Mouse (Mus musculus): ENCODE measurements around the gene Lemd2. TPM values are rescaled to one million over a fixed set of nuclear protein-coding genes. Genes with fewer than 3 reads are reported as not detected.

The Lemd2 gene
- total RNA-seq, 2 experiments from 2014 or later = 28.0 to 30.5 TPM

DNA sequence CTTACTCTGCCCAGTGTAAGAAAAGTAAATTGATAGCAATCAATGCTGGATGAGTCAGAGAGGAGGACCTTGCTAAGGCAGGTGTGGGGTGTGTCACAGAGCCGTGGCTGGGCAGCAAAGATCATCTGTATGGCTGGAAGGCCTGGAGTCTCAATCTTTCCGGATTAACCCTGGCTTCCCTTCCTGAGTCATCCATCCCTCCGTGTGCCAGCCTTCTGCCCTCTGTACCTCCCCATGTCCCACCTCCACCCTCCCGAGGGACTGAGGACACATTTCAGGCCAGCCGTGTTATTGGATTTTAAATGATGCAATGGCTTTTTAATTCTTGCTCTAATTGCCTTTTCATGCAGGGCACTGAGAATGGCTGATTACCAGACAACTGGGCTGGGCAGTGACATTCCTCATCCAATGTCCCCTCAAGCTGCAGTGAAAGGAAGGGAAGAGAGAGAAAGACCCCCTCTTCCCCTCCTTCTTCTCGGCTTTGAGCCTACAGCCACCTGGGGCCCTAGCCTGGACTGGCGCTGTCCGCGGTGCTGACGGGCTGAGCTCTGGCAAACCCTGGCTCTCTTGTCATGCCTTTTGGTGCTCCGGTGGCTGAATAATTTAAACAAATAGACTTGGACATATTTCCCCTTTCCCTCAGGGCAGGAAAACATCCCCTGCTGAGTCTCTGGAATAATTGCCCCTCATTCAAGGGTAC, 24.1 kb upstream of the Lemd2 start:
- DNase-seq = peak; percentile 24 to 71

DNA sequence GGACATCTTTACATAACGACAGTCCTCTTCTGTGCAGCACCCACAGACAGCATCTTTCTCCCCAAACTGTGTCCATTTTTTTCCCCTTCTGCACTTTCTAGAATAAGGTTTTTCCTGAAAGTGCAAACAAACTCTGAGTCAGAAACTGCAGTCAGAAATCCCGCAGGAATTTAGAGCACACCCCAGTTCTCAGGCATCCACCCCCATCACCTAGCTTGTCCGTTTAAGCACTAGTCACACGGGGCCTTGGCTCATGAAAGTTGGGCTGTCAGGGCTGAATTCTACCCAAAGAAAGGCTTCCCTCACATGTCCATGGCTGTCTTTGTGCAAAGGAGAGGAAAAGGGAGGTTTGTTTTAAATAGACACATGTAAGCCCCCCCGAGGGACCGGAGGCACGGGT, 23.0 kb upstream of the Lemd2 start:
- no peak for DNase-seq

DNA sequence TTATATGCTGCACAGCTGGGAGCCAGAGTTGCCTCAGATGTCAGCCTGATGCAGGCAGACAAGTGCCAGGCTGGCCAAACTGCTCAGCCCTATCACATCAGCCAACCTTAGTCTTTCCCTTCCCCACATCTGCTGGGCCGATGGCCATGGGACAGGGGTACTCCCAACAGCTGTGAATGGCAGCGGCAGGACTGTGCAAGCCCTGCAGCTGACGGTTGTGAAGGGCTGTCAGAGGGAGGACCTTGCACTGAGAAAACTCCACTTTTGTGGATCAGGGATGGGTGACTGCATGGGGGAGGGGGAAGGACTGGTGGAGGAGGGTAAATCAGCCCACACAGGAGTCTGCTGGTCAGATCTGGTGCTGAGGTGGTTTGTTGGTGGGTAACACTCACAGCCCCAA, 22.4 kb upstream of the Lemd2 start:
- DNase-seq = no peak

DNA sequence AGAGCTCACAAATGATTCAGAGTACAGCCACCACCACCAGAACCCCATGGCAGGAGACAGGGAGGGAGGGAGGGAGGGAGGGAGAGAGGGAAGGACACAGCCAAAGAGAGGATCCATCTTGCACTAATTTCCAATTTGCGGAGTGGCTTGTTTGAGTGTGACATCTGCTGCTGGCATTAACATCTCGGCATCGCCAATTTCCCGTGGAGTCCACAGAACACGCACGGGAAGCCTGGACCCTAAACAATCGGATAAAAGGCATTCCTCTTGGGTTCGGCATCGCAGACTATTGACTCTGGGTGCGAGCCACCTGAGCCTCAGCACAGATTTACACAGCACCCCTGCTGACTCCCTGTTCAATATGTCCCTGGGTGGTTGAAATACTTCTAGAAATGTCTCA, 21.5 kb upstream of the Lemd2 start:
- DNase-seq = no peak

DNA sequence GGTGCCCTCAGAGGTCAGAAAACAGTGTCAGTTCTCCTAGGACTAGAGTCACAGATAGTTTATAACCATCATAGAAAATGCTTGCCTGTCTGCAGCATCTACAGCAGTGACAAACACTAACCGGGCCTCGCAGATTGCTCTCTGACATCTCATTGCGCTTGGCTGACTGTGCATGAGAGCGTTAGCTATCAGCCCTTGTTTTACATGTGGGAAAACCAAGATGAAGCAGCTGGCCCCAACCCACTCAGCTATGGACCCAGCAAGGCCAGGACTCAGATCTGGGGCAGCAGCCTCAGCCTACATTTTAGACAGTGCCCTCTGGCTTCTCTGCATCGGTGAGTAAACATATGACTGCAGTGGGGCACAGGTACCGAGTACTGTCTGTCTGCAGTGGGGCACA, 19.6 kb upstream of the Lemd2 start:
- no peak for DNase-seq

DNA sequence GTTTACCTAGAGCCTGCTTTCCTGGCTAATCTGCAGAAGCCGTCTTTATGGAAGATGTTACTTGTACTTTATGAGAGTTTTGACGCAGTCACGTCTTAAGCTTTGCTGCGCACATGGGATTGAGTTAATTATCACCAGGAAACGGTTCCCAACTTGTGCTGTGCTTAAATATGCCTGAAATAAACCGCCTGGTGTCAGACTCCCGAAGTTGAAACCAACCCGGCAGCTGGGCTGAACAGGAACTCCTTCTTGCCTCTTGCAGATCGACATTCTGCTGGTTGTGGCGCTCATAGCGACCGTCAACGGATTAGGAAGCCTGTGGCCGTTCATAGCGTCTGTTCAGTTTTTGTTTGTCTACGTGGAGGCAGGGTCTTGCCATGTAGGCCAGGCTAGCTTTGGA, 17.3 kb upstream of the Lemd2 start:
- DNase-seq = no peak

DNA sequence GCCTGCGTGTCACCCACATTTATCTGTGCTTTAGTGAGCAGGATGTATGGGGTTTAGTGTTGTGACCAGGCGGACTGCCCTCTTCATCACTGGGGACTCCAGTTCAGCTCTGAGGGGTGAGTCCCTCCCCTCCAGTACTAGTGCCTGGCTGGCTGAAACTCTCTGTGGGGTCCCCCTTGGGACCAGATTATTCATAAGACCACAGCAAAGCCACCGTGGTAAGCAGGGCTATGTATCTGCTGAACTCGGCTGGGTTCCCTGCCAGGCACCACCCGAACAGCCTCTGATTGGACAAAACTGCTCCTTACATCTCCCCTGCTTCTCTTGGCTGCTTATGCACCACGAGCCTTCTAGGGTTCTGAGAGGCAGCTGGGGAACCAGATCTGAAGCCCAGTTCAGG, 14.6 kb upstream of the Lemd2 start:
- DNase-seq = no peak

DNA sequence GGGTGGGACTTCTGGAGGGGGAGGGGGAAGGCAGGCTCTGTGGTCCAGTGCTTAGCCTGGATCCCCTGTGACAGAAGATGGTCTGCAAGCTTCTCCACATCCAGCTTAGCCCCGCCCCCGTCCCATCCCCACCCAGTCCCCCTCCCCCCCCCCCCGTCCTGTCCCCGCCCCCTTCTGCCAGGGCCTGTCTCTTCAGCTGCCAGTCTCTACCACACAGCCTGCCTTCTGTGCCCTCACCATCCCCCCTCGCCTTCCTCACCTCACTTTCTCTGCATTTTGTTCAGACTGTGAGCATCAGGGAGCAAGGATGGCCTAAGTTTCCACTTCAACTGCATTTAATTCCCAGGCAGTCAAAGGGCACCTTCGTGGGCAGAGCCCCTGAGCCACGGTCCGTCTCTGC, 14.1 kb upstream of the Lemd2 start:
- DNase-seq = no peak

DNA sequence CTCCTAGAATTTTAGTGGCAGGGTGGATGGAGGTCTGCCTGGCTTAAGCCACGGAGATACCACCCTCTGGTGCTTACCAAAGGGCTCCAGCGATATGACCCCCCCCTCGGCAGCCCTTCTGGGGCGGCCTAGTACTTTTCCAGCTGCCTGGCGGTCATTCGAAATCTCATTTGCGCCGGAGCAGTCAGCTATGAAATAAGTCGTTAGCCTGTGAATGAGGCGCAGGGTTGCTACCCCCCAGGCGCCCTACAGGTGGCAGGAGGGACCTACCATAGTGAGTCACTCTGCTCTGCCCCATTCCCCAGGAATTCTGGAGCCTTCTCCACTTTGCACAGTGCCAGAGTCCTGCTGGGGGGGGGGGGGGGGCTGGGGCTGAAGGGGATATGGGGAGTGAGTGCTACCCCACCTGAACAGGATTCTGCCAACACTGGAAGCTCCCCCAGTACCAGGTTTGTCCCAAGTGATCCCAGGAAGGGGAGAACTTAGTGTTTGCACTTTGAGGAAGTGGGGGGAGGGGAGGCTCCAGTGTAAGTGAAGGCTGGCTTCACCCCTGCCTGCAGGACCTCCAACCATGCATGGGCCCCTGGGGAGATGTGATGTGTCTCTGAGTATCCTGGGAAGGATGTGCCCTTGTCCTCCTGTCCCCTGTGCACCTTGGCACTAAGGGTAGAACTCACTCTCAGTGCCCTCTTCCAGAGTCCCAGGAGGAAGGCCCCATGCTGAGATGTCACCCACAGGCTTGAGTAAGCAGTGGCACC, 8.7 kb upstream of the Lemd2 start:
- peak; percentile 40 to 73 for DNase-seq

DNA sequence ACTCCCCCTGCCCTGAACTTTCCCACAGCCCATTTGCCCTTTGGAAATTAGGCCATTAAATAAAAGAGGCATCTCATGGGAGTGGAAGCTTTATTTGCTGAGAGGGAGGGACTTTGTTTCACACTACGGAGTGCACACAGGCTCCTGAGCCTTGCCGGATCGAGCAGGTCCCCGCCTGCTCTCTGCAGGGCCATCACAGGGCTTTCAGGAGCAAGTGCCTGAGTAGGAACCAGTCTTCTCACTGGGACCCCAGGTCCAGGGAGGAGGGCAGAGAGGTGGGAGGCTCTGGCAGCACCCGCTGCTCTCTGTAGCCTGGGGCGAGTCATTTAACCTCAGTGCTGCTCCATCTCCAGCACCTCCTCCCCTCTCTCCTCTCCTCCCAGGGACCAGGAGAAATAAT, 7.7 kb upstream of the Lemd2 start:
- DNase-seq = no peak

DNA sequence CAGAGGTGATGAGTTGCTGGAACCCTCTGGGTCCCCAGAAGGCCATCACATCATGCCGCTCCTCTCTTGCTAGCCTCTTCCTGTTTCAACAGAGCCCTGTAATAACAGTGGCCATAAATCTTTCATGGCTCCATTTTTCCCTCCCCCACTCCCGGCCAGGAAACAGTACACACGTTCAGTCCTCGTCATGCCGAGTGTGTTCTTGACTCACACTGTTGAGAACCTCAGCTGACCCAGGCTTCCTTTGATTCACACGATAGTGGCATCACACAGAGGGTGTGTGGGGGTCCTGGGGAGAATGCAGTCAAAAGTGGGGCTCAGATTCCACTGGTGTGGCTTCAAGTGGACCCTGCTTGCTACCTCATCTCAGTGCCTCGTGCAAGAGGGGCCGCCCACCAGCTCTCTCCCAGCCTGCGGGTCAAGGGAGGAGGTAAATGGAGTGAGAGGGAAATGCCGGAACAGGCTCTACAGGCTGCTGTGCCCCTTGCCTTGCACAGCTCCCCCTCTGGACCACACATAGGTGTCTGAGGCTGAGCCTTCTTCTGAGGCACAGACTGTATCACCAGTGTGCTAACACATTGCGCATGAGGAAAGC, 2.9 kb upstream of the Lemd2 start:
- no peak for DNase-seq

DNA sequence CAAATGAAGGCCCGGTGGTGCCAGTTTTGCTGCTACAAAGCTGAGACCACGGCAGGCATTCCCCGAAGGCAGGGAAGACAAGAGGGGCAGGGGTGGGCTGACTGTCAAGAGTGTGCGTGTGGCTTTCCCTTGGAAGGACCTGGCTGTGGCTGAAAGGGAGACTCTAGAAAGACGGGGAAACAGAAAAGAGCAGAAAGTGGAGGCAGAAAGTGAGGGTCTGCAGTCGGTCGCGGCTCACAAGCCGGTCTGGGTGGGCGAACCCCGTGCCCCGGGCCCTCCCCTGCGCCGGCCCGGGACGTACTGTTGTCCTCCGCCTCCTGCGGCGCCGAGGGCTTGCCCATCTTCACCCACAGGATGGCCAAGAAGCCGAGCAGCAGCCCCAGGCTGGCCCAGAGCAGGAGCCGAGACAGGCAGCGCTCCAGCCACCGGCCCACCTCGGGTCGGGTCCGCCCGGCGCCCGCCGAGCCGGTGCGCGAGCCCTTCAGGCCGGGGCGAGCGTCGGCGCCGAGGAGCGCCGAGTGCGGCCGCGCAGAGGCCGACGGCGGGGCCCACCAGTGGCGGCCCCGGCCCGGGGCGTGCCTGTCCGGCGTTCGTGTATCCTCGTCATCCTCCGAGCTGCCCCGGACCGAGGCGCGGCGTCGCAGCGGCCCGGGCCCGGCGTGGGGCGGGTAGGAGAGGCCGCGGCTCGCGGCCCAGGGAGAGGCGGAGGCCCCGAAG, 753 bp downstream of the Lemd2 start:
- peak; percentile 24 to 36 for DNase-seq

DNA sequence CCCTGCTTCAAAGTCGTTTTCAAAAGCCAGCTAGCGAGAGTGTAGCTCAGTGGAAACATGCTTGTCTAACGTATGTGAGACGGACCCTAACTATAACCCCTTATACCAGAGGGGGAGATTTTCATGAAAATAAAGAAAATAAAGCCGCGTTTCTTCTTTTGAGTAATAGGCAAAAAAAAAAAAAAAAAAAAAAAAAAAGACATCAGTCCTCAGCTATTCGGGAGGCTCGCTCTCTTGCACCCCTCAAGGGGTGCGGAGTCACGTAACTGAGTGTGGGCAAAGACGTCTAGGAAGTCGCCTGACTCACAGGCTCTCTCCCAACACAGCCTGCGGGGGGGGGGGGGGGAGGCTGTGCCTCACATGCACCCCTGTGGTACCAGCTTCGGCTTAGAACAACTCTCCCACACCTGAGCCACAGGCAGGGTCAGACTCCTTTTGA, 1.3 kb downstream of the Lemd2 start:
- no peak for DNase-seq

DNA sequence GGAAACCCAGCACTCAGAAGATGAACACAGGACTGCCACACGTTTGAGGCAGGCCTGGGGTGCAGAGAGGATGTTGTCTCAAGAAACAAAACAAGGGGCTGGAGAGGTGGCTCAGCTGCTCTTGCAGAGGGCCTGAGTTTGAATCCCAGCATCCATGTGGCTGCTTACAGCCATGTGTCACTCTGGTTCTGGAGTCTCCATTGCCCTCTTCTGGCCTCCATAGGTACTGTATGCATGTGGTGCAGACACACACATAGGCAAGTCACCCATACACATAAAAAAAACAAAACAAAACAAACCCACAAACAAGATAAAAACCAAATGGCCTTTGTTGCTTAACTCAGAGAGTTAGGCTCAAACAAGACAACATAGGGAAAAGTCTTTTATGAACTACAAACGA, 2.3 kb downstream of the Lemd2 start:
- DNase-seq = no peak

DNA sequence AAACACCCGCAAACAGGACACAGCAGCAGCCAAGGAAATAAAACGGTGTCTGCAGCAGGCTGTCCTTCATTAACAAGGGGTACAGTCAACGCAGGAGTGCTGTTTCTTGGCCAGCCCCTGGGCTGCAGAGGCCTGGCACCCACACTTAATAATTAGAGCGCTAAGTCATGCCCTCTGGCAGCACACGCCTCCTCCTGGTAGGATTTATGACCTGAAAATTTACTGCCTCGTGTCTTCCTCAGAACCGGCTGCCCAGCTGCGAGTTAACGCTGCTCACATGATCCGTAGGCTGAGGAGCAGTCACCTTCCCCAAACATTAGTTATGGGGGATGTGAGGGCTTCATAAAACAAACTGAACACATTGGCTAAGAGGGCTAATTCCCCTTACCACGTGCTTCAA, 3.5 kb downstream of the Lemd2 start:
- no peak for DNase-seq

DNA sequence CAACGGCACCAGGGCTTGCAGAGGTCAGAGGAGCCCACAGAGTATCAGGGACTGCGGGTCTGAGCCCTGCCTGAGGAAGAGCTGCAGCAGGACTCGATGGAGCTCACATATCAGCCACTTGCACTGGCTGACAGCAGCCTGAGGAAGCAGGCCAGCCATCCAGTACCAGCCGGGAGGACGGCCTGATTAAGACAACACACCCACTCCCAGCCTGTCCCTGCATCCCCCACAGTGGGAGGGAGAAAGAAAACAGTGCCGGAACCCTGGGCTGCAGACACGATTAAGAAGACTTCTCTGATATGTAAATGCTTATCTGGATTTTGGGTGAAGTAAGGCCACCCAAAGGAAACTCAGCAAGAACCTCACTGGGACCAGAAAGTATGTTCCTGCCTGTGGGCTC, 4.4 kb downstream of the Lemd2 start:
- DNase-seq = no peak

DNA sequence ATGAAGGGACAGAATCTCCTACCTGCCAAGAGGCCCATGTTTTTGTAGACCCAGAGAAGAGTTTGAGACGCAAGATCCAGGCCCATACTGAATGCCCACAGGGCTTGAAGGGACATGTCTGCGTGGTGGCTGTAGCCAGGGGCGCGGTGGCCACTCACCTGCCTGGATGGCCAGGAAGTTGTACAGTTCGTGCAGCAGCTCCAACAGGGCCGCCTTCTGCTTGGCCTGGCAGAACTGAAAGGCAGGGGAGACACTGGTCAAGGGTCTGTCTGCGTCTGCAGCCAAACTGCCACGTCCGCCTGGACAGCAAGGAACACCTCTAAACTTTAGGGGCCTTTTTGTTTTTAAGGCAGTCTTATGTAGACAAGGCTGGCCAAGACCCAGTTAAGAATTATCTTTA, 5.1 kb downstream of the Lemd2 start:
- DNase-seq = no peak

DNA sequence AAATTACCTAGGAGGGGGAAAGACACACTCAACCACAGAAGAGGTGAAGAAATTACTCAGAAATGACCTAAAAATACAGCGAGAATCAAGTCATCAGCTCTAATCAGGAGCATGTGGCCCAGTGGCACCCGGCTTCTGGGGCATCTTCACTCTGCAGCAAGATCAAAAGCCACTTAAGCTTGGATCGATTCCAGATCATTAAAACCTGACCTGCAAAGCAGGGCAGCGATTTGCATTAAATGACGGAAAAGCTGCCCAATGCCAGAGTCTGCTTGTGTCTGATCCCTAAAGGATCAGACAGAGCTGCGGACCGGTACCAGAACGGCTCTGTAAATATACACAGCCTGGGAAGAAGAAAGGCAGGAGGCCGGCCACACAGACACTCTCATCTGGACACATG, 8.1 kb downstream of the Lemd2 start:
- no peak for DNase-seq

DNA sequence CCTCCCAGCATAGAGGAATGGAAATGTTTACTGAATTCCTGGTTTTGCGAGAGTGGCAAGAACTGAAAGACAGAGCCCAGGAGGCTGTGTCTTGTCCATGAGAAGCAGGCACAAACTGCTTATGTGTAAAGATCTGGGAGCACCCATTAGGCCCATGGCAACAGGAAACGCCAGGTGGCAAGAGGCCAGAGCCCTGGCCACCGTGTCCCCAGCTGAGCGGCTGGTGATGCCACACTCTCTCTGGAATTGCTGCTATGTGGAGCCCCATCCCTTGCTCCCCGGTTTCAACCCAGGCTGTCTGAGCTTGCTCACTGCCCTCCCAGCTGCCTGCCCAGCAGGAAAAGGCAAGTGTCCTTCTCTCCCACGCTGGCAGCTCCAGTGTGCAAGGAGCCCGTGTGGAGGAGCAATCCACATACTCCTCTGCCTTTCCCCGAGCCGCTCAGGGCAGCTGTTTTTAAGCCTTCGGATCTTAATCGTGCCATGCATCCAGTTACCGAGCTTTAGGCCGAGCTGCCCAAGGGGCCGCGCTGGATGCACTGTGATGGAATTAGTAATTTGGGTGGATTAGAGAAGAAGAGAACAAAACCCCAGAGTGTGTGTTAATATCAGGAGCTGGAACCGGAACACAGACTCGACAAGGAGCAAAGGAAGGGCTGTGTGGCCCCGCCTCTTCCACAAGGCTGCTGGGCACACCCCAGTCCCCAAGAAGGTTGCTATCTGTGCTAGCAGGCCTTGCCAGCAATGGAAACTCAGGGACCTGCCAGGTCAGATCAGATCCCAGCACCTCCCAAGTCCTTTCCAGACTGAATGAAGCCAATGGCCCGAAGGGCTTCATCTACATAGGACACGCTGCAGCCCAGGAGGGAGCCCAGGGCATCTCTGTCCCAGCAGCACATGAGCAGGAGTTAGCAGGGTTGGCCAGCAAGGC, 9.7 kb downstream of the Lemd2 start:
- DNase-seq = peak in 1 of 2 experiments; percentile 28

DNA sequence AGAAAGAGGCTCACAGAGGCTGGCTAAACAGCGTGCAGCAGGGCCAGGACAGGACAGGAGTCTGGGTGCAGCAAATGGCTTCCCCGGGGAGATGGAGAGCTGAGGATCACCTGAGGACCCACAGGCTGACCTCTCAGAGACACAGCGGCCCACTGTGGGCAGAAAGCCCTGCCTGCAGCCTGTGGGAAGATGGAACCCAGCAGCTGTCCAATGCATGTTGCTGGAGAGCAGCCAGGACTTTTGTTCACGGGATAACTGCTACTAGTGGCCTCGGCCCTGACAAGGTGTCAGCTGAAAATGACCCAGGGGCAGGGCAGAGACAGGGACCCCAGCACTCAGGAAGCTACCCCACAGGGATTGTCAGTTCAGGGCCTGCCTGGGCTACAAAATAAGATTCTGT, 12.5 kb downstream of the Lemd2 start:
- peak in 1 of 2 experiments; percentile 14 for DNase-seq

DNA sequence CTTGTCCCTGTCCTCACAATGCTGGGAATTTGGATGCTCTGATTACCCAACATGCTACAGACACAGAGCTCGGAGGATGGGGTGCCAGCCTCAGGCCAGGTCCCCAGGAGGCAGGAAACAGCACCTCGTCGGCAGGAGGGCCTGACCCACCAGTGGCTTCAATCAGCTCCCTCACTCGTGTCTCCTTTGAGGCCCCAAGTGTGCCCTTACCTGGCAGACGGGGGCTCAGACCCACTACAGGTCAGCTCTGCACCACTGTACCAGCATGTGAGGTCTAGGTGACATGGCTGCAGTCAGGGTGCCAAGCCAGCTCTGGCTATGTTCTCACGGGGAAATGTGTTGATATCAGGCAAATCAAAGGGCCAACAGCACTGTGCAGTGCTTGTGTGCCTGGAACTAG, 13.1 kb downstream of the Lemd2 start:
- no peak for DNase-seq

All from heart, adult 18-20 months (tissue).